Mouse (Mus musculus) adrenal gland, adult 18-20 months (tissue): ENCODE results near the gene Ttyh2. TPM values are rescaled to one million over a fixed set of nuclear protein-coding genes. Genes with fewer than 3 reads are reported as not detected.

Experiments used
- DNase-seq, 2 experiments: peaks; one replicate each; pipeline ENCODE4 v3.0.0; 2021 to 2022; ENCODE audit warnings: low spot score in 2 of 2
- total RNA-seq, 2 experiments: library from RNA; stranded (reverse); gene quantifications; 1 replicate in 1 of 2; 2 replicates in 1 of 2; pipeline ENCODE4 v1.2.3; 2021

The Ttyh2 gene
- total RNA-seq, 2 experiments from 2014 or later, result 46.0 to 94.2 TPM

- no peak for DNase-seq
These were observed 27.2 kb downstream of the Ttyh2 start for GRCm38 (mm10) chr11:114702311-114702995.

DNA sequence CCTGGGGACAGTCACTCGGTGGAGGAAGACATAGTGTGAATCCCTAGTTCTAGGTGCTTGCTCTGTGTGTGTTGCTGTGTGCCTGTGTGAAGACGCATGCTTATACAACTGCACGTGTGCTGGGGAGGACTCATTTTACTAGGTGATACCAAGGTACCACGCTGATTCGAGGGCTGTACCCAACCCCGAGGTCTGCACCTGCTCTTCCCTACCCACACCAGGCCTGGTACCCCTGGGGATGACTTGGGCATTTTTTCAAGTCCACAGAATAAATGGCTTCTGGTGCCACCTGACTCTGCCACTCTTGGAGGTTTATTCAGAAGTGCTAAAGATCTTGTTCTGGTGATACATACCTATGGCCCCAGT, 27.7 kb downstream of the Ttyh2 start:
- DNase-seq, result no peak

- no peak for DNase-seq
These were observed 29.1 kb downstream of the Ttyh2 start for GRCm38 (mm10) chr11:114704071-114704913.

GRCm38 (mm10) chr11:114706358-114706757, 31.1 kb downstream of the Ttyh2 start:
- DNase-seq, result no peak

GRCm38 (mm10) chr11:114711393-114711792, 36.2 kb downstream of the Ttyh2 start:
- DNase-seq, result no peak

GRCm38 (mm10) chr11:114711861-114712260, 36.6 kb downstream of the Ttyh2 start:
- DNase-seq, result peak in 1 of 2 experiments; percentile 43

DNA sequence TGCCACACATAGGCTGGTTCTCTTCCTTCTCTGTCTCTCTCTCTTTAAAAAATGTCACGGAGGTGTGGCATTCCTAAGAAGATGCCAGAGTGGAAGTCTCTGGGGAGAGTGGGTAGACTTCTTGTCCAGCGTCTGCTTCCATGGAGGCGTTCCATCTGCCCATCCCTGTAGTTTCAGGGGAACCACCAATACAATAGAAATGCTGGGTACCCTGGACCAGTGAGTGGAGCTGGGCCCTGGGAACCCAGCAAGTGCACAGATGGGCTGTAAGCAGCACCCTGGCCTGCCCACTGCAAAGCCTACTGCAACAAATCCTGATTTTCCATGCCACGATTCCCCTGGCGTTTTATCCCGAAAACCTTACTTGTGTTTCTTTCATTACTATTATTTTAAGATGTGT, 39.3 kb downstream of the Ttyh2 start:
- DNase-seq, result no peak

GRCm38 (mm10) chr11:114715531-114715930, 40.3 kb downstream of the Ttyh2 start:
- no peak for DNase-seq

GRCm38 (mm10) chr11:114720535-114720934, 45.3 kb downstream of the Ttyh2 start:
- no peak for DNase-seq

GRCm38 (mm10) chr11:114722438-114722837, 47.2 kb downstream of the Ttyh2 start:
- no peak for DNase-seq

DNA sequence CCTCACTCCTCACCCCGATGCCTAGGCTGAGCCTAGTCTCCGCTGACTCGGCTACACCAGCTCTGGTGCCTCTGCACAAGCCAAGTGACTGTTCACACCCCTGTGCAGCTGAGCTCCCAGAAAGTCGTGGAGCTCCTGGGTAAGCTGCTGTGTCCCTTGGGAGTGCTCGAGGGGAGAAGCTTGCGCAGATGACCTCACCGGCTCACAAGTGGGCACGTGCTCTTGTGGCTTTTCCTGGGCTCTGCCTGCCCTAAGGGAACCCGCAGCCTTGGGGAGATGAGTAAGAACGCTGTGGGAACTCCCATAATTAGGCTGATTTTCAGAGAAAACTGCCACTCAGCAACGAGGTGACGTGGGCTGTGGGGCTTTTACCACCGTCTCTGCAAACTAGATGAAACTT, 47.8 kb downstream of the Ttyh2 start:
- DNase-seq, result peak; percentile 34 to 48

DNA sequence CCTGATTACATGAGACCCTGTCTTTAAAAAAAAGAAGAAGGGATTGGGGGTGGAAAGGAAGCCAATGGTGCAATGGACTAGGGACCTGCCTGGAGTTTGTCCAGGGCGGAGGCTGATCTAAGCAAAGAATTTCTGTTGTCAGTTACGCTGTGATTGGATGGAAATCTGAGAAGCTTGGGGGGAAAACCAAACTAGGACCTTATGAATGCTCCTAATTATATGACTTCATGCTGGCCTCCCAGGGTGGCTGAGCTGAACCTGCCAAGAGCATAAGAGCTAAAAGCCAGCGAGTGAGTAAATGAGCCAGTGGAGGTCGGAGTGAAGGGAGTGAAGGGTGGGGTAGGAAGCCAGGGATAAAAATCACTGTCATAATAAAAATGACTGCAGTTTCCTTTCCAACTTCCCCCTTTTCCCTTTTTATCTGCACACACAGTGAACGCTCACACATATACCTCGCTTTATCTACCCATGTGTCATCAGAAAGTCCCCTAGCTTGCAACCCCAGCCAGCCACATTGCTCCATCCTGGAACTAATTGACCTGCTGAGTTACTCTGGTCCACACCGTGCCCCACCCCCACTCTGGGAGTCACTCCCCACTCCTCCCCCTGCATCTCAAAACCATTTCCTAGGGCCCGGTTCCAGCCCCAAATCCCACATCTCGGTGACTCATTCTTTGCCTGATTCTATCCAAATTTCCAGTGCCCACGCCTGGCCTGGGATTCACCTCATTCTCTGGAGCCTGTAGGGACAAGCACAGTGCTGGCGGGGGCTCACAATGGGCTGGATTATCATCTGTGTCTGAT, 49.8 kb downstream of the Ttyh2 start:
- peak in 1 of 2 experiments; percentile 48 for DNase-seq

DNA sequence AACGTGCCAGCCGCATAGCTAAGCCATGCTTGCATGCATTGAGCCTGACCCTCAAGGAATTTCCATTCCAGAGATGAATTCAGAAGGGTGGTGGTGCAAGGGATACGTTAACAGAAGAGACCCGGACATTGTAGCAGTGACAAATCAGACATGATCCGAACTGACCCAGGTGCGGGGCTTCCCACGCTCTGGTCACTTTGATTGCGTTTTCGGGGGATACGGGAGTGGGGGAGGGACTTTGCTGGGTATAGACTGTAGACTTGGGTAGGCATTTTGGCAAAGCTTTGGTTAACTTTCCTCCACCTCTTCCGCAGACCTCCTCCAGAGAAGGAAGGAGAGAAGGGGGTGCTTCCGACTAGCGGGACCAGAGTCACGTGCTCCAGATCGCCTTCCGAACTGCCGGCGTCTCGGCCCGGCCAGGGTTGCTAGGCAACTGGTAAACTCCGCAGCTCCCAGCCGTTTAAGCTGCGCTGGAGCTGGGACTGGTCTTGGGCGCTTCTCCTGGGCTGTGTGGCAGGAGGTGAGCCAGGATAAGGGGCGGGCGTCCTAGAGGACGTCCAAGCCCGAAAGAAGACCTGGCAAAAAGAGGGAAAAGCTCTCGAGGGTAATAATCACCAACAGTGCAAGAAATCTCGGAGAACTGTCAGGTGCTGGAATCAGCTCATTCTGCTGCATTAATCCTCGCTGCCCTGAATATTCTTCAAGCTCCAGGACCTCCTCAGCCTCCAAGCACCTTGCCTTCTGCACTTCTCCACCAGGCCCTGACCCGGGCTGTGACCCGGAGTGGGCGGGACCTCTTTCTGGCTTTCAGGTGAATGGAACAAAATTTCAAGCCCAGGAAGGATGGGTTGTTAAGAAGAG, 52.0 kb downstream of the Ttyh2 start, which contains the start of gene Dnaic2:
TSS of gene Dnaic2 (plus strand) at position 444 of the 861 bp plus-strand sequence.
- peak; percentile 53 to 57 for DNase-seq

- no peak for DNase-seq
These were observed 52.6 kb downstream of the Ttyh2 start for GRCm38 (mm10) chr11:114727826-114728186.

DNA sequence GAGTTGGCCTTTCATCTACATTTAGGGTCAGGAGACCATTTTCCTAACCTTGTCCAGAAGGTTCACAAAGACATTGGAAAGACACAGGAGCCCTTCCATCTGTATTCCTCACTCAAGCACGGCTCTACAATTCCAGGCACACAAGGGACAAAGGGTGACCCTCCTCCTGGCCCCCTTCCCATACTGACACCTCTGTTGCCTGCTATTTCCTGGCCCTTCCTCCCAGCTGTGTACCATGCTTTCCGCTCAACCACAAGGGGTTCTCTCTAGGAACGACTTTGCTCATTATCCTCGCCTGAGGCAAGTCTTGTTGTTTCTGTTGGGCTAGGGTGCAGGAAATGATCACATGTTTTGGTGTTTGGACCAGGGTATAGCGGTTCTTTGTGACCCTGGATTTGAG, 53.1 kb downstream of the Ttyh2 start:
- DNase-seq, result no peak

DNA sequence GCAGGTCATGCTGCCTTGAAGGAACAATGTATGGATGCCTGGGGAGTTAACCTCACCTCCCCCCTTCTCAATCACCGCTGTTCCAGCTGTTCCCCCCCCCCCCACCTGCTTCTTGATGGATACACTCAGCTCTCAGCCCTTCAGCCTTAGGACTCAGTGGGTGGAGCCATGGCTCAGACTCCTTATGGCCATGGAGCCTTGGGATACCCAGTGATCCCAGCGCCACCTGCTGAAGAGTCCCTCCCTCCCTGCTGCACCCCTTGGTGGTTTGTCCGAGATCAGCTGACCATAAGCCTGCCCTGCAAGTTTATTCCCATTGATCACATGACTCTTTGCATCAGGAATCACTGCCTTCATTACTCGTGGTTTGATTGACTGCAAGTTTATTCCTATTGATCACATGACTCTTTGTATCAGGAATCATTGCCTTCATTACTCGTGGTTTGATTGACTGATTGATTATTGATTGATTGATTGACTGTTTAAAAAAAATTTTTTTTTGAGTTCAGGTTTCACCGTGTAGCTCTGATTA, 54.7 kb downstream of the Ttyh2 start:
- no peak for DNase-seq

- no peak for DNase-seq
These were observed 56.5 kb downstream of the Ttyh2 start for GRCm38 (mm10) chr11:114731711-114732110.

DNA sequence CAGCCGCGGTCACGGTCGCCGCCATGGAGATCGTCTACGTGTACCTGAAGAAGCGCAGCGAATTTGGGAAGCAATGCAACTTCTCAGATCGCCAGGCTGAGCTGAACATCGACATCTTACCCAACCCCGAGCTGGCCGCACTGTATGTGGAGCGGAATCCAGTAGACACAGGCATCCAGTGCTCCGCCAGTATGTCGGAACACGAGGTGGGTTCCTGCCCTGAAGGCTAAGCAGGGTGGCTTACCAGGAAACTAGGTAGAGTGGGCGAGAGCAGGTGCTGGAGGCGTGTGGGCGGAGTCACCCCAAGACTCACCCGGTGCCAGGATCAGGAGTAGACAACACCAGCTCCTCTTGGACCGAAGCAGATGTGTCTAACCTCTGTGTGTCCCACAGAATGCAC, 57.7 kb downstream of the Ttyh2 start:
- no peak for DNase-seq

GRCm38 (mm10) chr11:114736111-114736510, 60.9 kb downstream of the Ttyh2 start:
- no peak for DNase-seq

DNA sequence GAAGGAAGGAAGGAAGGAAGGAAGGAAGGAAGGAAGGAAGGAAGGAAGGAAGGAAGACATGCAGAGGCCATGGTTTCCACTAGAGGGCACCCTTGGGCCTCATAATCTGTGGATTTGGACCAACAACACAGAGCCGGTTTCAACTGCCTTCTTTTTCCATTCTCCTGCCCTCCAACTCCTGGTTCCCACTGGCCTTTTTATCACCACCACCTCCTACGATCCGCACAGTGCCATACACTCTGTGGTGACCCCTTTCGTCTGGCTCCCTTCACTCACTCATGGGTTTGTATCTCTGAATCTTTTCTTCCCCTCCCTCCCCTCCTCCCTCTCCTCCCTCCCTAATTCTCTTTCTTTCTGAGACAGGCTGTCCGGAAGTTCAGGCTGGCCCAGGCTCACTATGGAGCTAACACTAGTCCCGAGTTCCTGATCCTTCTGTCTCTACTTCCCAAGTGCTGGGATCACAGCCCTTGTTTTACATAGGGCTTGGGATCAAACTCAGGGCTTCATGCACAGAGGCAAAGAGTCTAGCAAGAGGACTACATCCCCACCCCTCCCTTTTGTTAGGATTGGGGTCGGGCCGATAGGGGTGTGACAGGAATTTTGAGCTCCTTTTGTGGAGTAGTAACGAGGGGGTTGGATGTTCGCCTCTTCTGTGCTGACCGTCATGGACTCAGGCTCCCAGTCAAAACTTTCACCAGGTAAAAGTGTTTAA, 61.8 kb downstream of the Ttyh2 start:
- DNase-seq, result peak in 1 of 2 experiments; percentile 32
